Mouse (Mus musculus) intestine, embryonic 15.5 days (tissue): Measurements from ENCODE around the gene Srsf5. TPM values are rescaled to one million over a fixed set of nuclear protein-coding genes. Genes with fewer than 3 reads are reported as not detected.
A peak's percentile ranks its signal among the peaks of the same experiment; 100 is the strongest.
"Not testable (repeated sequence)": the region's sequence is repeated elsewhere in the genome, so short reads cannot be mapped to it uniquely, and the experiment has no call there.

Experiments
- ATAC-seq: fragments of 200-750 bp; cut with Nextera tagmentation; 2 replicates; pipeline ENCODE4 v1.8.0; 2017; ENCODE audit warnings: moderate TSS enrichment, moderate library complexity
- H3K27ac ChIP-seq: fragments of 300-500 bp; sonication (generic); 2 replicates; pipeline ENCODE4 v1.5.1; 2015; ENCODE audit warnings: mild to moderate bottlenecking, inconsistent platforms
- H3K27me3 ChIP-seq: fragments of 300-500 bp; sonication (generic); replicated peaks from 2 replicates; pipeline ENCODE4 v1.6.1; 2015; ENCODE audit warnings: inconsistent platforms
- H3K36me3 ChIP-seq: fragments of 300-500 bp; sonication (generic); 2 replicates; pipeline ENCODE4 v1.6.1; 2015; ENCODE audit warnings: inconsistent platforms
- H3K4me1 ChIP-seq: fragments of 300-500 bp; sonication (generic); replicated peaks from 2 replicates; pipeline ENCODE4 v1.6.1; 2015; ENCODE audit warnings: inconsistent platforms
- H3K4me2 ChIP-seq: fragments of 300-500 bp; sonication (generic); replicated peaks from 2 replicates; pipeline ENCODE4 v1.6.1; 2015; ENCODE audit warnings: mild to moderate bottlenecking, inconsistent platforms
- H3K4me3 ChIP-seq: fragments of 300-500 bp; sonication (generic); replicated peaks from 2 replicates; pipeline ENCODE4 v1.5.1; 2015; ENCODE audit warnings: inconsistent platforms
- H3K9ac ChIP-seq: fragments of 300-500 bp; sonication (generic); 2 replicates; pipeline ENCODE4 v1.6.1; 2015; ENCODE audit warnings: inconsistent platforms
- H3K9me3 ChIP-seq: fragments of 300-500 bp; sonication (generic); 2 replicates; pipeline ENCODE4 v1.6.1; 2016; ENCODE audit warnings: inconsistent platforms
- WGBS: fragments of 180-500 bp; shearing (Covaris S2); methylation state at CpG from one replicate; pipeline ENCODE4 v1.1.7; 2015; 5-methylcytosine and 5-hydroxymethylcytosine counted together
- polyA plus RNA-seq: library from polyadenylated mRNA; unstranded; fragments of >200 nt; fragmentation: Nextera tagmentation; extraction: Ambion mirVana; gene quantifications from 2 replicates; pipeline ENCODE4 v1.2.1, GENCODE M21; 2015

Srsf5 gene
- polyA plus RNA-seq, 1 experiment from 2014 or later: 607 TPM

DNA sequence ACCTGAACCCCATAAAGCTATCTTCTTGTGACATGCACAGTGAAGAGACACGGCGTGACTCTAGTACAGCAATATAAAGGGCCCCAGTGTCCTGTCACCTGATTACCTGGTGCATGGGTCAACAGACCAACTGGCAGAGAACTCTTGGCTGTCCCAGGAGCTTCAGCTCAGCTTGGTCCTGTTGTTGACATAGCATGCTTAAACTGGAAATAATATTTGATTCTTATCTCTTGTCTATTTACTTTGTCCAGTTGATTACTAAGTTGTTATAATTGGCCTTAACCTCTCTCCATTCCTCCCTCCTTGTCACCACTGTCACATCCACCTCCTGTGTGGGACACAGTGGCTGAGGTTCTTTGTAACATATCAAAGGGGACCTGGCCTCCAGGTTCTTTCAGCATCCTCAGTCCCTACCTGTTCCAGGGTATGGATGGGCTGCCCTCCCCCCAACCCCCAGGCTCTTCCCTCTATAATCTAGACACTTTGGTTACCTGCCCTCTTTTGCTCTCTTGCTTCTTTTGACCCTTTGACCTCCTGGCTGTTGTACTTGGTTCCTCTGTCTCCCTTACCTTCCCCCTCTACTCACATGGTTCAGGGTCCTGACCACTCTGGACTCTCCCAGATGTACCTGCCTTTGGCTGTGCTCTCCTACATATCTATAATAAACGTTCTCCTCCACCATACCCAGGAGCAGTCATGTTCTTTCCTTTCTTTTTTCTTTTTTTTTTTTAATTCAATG, 13.7 kb upstream of the Srsf5 start:
- no peak for ATAC-seq
- no peak overlapping the region for H3K9ac ChIP-seq
- no peaks in the 10 kb centered on the region for H3K36me3 ChIP-seq
- no peaks in the 10 kb centered on the region for H3K9me3 ChIP-seq
- no peak overlapping the region for H3K4me3 ChIP-seq
- no peak overlapping the region for H3K4me2 ChIP-seq
- no peak overlapping the region for H3K27ac ChIP-seq
- no peaks in the 10 kb centered on the region for H3K27me3 ChIP-seq
- H3K4me1 ChIP-seq: no peaks in the 10 kb centered on the region
- WGBS: 61% methylated on average over 3 of the region's 3 CpGs

DNA sequence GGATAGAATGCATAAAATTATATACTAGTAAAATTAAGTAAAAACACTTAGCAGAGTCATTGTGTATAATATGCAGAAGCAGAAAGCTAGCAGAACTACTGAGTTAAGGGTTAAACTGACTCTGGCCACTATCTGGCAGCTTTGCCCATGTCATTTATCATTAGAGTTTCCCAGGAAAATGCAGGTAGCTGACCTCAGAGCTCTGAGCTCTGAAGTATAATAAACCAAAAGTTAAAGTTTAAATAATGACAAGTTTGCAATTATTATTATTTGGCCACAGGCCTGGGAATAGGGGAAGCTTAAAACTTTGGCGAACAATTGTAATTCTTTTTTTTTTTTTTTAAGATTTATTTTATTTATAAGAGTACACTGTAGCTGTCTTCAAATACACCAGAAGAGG, 12.4 kb upstream of the Srsf5 start:
- Histone ChIP-seq H3K27me3 (no peaks in the 10 kb centered on the region), H3K4me2 (no peak overlapping the region), H3K9ac (no peak overlapping the region), H3K27ac (no peak overlapping the region), H3K4me1 (no peaks in the 10 kb centered on the region), H3K4me3 (no peak overlapping the region), H3K9me3 (no peaks in the 10 kb centered on the region), H3K36me3 (no peaks in the 10 kb centered on the region)
- no peak for ATAC-seq
- WGBS: 63% methylated on average over 1 of the region's 1 CpGs

DNA sequence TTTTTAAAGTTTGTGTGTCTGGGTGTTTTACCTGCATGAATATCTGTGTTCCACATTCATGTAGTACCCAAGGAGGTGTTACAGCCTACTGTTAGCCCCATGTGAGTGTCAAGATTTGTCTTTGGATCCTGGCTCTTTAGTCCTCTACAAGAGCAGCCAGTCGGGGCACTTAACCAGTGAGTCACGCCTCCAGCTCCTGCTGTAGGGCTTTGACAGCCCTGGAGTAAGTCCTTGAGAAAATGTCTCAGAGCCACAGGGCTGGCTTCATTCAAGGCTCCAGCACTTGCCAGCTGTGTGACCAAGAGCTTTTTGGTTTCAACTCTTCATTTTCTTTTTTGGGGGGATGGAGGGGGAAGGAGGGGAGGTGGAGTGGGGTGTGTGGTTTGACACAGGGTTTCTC, 8.6 kb upstream of the Srsf5 start:
- Histone ChIP-seq H3K4me2 (no peak overlapping the region), H3K9me3 (no peaks in the 10 kb centered on the region), H3K4me1 (no peaks in the 10 kb centered on the region), H3K27ac (peak overlapping the region; percentile 30; the same call in 1 of the 2 replicates), H3K36me3 (no peaks in the 10 kb centered on the region), H3K27me3 (no peaks in the 10 kb centered on the region), H3K4me3 (no peak overlapping the region), H3K9ac (no peak overlapping the region)
- no peak for ATAC-seq
- 61% methylated on average over 2 of the region's 2 CpGs for WGBS

DNA sequence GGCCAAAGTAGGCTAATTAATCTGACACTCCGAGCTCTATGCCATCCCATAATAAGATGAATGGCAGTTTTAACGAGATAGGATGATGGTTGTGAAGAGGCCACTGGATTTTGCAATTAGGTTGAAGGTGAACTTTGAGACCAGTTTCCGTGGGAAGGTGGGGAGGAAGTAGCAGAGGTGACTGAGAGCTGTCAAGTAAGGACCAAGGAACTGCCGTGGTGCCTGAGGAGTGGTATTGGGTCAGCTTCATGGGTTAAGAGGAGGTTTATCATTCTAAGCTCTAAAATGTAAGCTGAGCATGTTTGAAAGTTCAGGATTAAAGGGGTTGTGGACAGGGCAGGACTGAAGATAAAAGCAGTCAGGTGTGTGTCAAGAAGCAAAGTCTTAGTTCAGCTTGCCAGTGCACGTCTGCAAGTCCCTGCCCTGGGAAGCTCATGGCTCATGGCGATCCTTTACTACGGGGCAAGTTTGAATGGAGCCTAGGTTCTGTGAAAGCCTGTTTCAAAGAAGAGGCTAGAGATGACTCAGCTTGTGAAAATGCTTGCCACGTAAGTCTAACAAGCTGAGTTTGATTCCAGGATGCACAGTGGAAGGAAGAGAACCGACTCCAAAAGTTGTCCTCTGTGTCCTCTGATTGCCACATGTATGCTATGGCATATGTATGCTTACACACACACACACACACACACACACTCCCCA, 7.8 kb upstream of the Srsf5 start:
- Histone ChIP-seq H3K4me3 (no peak overlapping the region), H3K9me3 (no peaks in the 10 kb centered on the region), H3K36me3 (no peaks in the 10 kb centered on the region), H3K27me3 (no peaks in the 10 kb centered on the region), H3K27ac (peak overlapping the region; percentile 30), H3K9ac (no peak overlapping the region), H3K4me2 (no peak overlapping the region), H3K4me1 (no peaks in the 10 kb centered on the region)
- 63% methylated on average over 9 of the region's 9 CpGs for WGBS
- ATAC-seq: peak; percentile 68

DNA sequence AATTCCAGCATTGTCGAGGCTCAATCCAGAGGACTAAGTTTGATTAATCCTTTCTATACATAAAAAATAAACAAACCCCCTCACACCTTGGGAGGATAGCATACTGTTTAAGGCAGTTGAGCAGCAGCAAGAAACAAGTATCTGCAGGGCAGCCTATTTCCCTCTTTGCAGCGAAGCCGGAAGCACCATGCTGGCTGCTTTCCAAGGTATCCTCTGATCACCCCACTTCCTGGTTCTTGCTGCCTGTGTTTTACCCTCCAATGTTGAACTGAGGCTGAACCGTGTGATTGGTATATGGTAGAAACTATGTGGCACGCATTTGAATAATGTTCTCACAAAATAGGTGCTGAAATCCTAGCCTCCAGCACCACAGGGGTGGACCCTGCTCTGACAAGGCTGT, 6.7 kb upstream of the Srsf5 start:
- peak; percentile 44; the same call in 1 of the 2 replicates for ATAC-seq
- 25% methylated on average over 5 of the region's 5 CpGs for WGBS
- no peaks in the 10 kb centered on the region for H3K4me1 ChIP-seq
- H3K27ac ChIP-seq: peak overlapping the region; percentile 3; the same call in 1 of the 2 replicates
- H3K9me3 ChIP-seq: no peaks in the 10 kb centered on the region
- no peak overlapping the region for H3K4me2 ChIP-seq
- no peaks in the 10 kb centered on the region for H3K36me3 ChIP-seq
- H3K4me3 ChIP-seq: no peak overlapping the region
- no peaks in the 10 kb centered on the region for H3K27me3 ChIP-seq
- no peak overlapping the region for H3K9ac ChIP-seq

DNA sequence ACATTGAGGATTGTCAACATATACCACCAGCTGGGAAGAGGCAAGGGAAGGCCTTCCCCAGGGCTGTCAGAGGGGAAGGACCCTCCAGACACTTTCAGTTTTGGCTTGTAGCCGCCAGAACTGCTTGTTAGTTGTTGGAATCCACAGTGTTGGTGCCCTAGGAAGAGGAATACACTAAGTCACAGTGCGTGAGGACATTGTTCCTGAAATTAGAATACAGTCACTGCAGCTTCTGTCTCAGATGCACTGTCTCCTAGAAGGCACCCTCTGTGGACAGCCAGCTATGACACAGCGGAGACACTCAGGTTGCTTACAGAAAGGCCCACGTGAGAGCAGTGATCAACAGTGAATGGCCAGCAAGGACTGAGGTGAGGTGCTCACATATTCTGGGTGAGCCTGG, 6.1 kb upstream of the Srsf5 start:
- no peak for ATAC-seq
- H3K4me2 ChIP-seq: no peak overlapping the region
- H3K9ac ChIP-seq: no peak overlapping the region
- H3K4me3 ChIP-seq: no peak overlapping the region
- WGBS: 77% methylated on average over 4 of the region's 4 CpGs
- H3K27ac ChIP-seq: peak overlapping the region; percentile 3; the same call in 1 of the 2 replicates
- H3K4me1 ChIP-seq: no peaks in the 10 kb centered on the region
- H3K27me3 ChIP-seq: no peaks in the 10 kb centered on the region
- no peaks in the 10 kb centered on the region for H3K9me3 ChIP-seq
- no peaks in the 10 kb centered on the region for H3K36me3 ChIP-seq

DNA sequence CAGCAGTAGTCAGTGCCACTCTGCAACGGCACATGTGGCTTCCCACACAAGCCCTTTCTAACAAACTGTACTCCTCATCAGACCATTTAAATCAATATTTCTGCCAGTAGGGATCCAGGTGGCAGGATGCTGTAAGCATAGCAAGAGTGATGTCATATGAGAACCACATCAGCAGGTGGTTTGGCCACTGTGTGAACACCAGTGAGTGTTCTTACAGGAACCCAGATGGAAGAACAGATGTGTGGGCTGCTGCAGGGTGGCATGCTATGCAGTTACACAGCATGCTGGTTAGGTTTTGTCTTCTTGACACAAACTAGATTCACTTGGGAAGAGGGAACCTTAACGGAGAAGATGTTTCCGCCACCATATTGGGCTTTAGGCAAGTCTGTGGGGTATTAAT, 3.4 kb upstream of the Srsf5 start:
- no peak overlapping the region for H3K27ac ChIP-seq
- no peak overlapping the region for H3K4me2 ChIP-seq
- no peaks in the 10 kb centered on the region for H3K4me1 ChIP-seq
- 92% methylated on average over 3 of the region's 3 CpGs for WGBS
- no peaks in the 10 kb centered on the region for H3K9me3 ChIP-seq
- no peaks in the 10 kb centered on the region for H3K36me3 ChIP-seq
- no peak overlapping the region for H3K9ac ChIP-seq
- no peak for ATAC-seq
- no peak overlapping the region for H3K4me3 ChIP-seq
- no peaks in the 10 kb centered on the region for H3K27me3 ChIP-seq

DNA sequence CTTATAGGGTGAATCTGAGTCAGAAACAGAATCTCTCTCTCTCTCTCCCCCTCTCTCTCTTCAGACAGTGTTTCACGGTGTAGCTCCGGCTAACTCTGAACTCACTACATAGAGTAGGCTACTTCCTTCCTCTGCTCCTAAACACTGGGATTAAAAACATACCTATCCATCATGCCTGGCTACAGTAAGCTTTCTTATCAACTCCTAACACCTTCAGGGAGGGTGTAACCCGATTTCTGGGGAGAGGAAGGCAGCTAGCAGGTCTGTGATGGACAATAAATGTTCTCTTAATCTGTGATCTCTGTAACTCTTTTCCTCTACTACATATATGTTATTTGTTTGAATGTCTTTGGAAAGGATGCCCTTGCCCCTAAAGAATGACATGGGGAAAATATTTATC, 1.9 kb upstream of the Srsf5 start:
- Histone ChIP-seq H3K27me3 (no peaks in the 10 kb centered on the region), H3K27ac (no peak overlapping the region), H3K4me1 (peaks cover 9% of the 10 kb centered on the region), H3K4me3 (no peak overlapping the region), H3K9ac (no peak overlapping the region), H3K4me2 (no peak overlapping the region), H3K36me3 (peaks cover 5% of the 10 kb centered on the region; the same call in 1 of the 2 replicates), H3K9me3 (no peaks in the 10 kb centered on the region)
- 65% methylated on average over 3 of the region's 3 CpGs for WGBS
- ATAC-seq: no peak

DNA sequence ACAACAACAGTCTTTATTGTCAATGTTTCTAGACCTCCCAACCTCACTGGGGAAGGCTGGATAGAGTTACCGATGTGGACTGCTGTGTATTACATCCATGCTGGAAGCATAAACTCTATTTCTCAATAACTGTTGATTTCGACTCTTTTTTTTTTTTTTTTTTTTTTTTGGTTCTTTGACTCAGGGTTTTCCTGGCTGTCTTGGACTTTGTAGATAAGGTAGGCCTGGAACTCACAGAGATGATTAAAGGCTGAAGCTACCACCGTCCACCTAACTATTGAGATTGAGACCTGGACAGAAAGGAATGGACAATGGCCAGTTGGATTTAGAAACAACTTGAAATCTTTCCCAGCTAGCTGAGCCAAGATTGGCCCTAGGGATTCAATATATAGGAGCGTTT, 1.1 kb upstream of the Srsf5 start:
- H3K4me2 ChIP-seq: no peak overlapping the region
- no peaks in the 10 kb centered on the region for H3K9me3 ChIP-seq
- no peak overlapping the region for H3K4me3 ChIP-seq
- H3K27me3 ChIP-seq: no peaks in the 10 kb centered on the region
- 94% methylated on average over 4 of the region's 4 CpGs for WGBS
- H3K9ac ChIP-seq: no peak overlapping the region
- peaks cover 9% of the 10 kb centered on the region for H3K4me1 ChIP-seq
- peaks cover 10% of the 10 kb centered on the region for H3K36me3 ChIP-seq
- no peak overlapping the region for H3K27ac ChIP-seq
- no peak for ATAC-seq

DNA sequence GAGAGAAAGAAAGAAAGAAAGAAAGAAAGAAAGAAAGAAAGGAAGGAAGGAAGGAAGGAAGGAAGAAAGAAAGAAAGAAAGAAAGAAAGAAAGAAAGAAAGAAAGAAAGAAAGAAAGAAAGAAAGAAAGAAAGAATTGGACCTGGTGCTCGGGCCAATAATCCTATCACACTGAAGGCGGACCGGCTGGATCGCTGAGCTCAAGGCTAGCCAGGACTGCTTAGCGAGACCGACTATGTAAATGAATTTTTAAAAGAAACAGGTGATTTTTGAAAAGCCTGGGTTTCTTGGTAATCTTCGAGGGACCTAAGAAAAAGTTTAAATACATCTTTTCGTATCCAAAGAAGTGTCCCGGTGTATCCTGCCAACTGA, 356 bp upstream of the Srsf5 start:
- not testable (repeated sequence) for H3K9me3 ChIP-seq, H3K27me3 ChIP-seq, H3K4me1 ChIP-seq
- peak; percentile 61 for ATAC-seq
- H3K36me3 ChIP-seq: peaks cover 14% of the 10 kb centered on the region
- H3K9ac ChIP-seq: peak overlapping the region; percentile 23; the same call in 1 of the 2 replicates
- H3K4me3 ChIP-seq: peak overlapping the region; percentile 97
- peak overlapping the region; percentile 95 for H3K27ac ChIP-seq
- 1% methylated on average over 9 of the region's 9 CpGs for WGBS
- H3K4me2 ChIP-seq: peak overlapping the region; percentile 49

DNA sequence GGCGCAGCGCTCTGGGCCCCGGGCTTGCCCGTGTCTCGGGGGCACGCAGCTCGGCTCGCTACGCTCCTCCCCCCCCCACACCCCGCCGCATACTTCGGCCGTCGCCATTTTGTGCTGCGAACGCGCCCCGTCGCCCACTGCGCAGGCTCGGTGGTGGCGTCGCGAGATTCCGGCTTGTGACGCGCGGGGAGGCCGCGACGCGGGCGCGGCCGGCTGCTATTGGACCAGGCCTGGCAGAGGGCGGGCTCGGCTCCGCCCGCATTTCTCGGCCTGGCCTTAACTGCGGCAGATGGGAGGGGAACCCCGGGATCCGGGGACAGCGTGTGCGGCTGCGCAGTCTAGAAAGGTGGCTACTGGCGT, 672 bp downstream of the Srsf5 start:
- peak overlapping the region; percentile 95 for H3K27ac ChIP-seq
- peak overlapping the region; percentile 58 for H3K4me2 ChIP-seq
- under 1% methylated on average over 44 of the region's 47 CpGs for WGBS
- H3K9me3 ChIP-seq: no peaks in the 10 kb centered on the region
- peak overlapping the region; percentile 98 for H3K9ac ChIP-seq
- peaks cover 9% of the 10 kb centered on the region for H3K4me1 ChIP-seq
- peak overlapping the region; percentile 97 for H3K4me3 ChIP-seq
- peaks cover 15% of the 10 kb centered on the region for H3K36me3 ChIP-seq
- no peaks in the 10 kb centered on the region for H3K27me3 ChIP-seq
- peak; percentile 97 for ATAC-seq

DNA sequence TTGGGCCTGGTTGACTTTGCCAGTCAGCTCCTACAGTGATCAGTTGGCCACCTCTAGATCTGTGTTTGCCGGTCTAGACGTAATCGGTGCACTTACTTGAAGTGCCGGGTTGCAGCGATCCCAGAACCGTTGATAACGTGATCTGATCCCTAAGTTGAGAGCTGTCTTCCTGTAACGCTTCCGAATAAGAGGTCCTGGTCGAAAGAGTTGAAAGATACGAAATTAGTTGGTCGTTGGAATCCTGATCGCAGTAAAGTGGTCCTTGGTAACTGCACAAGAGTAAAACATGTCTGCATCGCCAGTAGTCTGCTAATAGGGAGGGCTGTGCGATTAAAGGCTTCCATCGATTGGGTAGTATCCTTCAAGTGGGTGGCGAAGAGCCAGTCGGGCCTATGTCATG, 2.9 kb downstream of the Srsf5 start:
- peaks cover 22% of the 10 kb centered on the region for H3K36me3 ChIP-seq

DNA sequence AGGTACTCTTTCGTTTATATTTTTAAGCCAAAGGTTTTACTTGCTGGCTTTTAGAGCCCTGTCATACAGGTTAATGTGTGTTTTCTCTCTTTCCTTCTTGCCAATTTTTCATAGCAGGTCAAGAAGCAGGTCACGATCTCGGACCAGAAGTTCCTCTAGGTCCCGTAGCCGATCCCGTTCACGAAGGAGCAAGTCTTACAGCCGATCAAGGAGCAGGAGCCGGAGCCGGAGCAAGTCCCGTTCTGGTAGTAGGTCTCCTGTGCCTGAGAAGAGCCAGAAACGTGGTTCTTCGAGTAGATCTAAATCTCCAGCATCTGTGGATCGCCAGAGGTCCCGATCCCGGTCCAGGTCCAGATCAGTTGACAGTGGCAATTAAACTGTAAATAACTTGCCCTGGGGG, 4.3 kb downstream of the Srsf5 start:
- H3K4me1 ChIP-seq, H3K9me3 ChIP-seq, ATAC-seq, H3K9ac ChIP-seq, H3K4me2 ChIP-seq, H3K27me3 ChIP-seq, H3K27ac ChIP-seq, H3K4me3 ChIP-seq: not testable (repeated sequence)
- WGBS: 89% methylated on average over 16 of the region's 16 CpGs
- peaks cover 30% of the 10 kb centered on the region for H3K36me3 ChIP-seq

More for the DNA sequence above, 2.9 kb downstream of the Srsf5 start:
- Histone ChIP-seq H3K27me3 (no peaks in the 10 kb centered on the region), H3K4me2 (no peak overlapping the region), H3K4me1 (peaks cover 9% of the 10 kb centered on the region), H3K4me3 (no peak overlapping the region), H3K9ac (no peak overlapping the region), H3K9me3 (no peaks in the 10 kb centered on the region), H3K27ac (no peak overlapping the region)
- WGBS: 94% methylated on average over 18 of the region's 18 CpGs
- no peak for ATAC-seq
